Mouse (Mus musculus): ENCODE results near the gene Etl4. TPM values are rescaled to one million over a fixed set of nuclear protein-coding genes. Genes with fewer than 3 reads are reported as not detected.

The Etl4 gene
- 1.5 and 1.6 TPM in 2 replicates for polyA plus RNA-seq (2015; fragmentation: Nextera tagmentation; extraction: Ambion mirVana)

GRCm38 (mm10) chr2:19909171-19909899 is at the start of gene Etl4:
TSS of gene Etl4 (plus strand) at chr2:19909780.
- no peak for DNase-seq
- Histone ChIP-seq H3K27ac (ENCODE audit: low read depth) (no peak within 1 kb of the TSS), H3K36me3 (replicated peaks; ENCODE audit: insufficient read depth, low read length) (no peaks in the 10 kb centered on the region), H3K4me3 (ENCODE audit: low read depth, low read length) (no peak within 1 kb of the TSS), H3K9me3 (ENCODE audit: low read length) (no peaks in the 10 kb centered on the region), H3K4me2 (ENCODE audit: low read depth, low read length) (peak within 1 kb of the TSS; percentile 32; the same call in 1 of the 2 replicates), H3K27me3 (ENCODE audit: insufficient read depth, low read length) (peaks cover 19% of the 10 kb centered on the region), H3K9ac (replicated peaks) (no peak within 1 kb of the TSS), H3K4me1 (ENCODE audit: insufficient read depth) (no peaks in the 10 kb centered on the region)
- no peak for ATAC-seq
- TF ChIP-seq EP300 (IDR thresholded peaks at IDR 0.05; ENCODE audit: low read depth) (no peak), CTCF (IDR thresholded peaks at IDR 0.05; ENCODE audit: low read depth) (no peak; the same call in 1 of the 2 replicates)
- WGBS (ENCODE audit: insufficient replicate concordance), result 1% methylated on average over 31 of the region's 37 CpGs

GRCm38 (mm10) chr2:19869167-19869566 is 40.4 kb upstream of the Etl4 start:
- H3K9ac ChIP-seq (replicated peaks), result no peak overlapping the region
- TF ChIP-seq EP300 (IDR thresholded peaks at IDR 0.05; ENCODE audit: low read depth) (no peak), CTCF (IDR thresholded peaks at IDR 0.05; ENCODE audit: low read depth) (no peak)
- ATAC-seq (no peak), DNase-seq (no peak)
- no peak overlapping the region for H3K4me2 ChIP-seq (ENCODE audit: low read depth, low read length)
- no peaks in the 10 kb centered on the region for H3K9me3 ChIP-seq (ENCODE audit: low read length)
- H3K36me3 ChIP-seq (replicated peaks; ENCODE audit: insufficient read depth, low read length), result no peaks in the 10 kb centered on the region
- H3K27me3 ChIP-seq (ENCODE audit: insufficient read depth, low read length), result no peaks in the 10 kb centered on the region
- H3K27ac ChIP-seq (ENCODE audit: low read depth), result no peak overlapping the region
- H3K4me1 ChIP-seq (ENCODE audit: insufficient read depth), result no peaks in the 10 kb centered on the region
- H3K4me3 ChIP-seq (ENCODE audit: low read depth, low read length), result no peak overlapping the region

DNA sequence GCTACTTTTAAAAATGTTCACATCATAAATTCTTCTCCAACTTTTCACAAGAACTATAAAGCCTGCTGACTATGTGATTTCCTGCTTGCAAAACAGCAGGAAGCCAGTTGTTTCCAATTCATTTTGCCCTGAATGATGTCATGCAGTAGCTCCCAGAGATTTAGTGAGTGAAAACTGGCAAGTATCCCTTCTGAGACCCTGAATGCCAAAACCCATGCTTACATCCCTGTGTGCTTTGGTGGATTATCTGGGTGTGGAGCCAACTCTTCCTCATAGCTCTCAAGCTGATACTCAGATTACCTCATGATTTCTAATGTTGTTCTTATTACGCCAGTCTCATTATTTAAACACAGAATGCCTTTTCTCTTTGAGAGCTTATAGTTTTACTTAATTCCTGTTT is 37.7 kb upstream of the Etl4 start:
- Histone ChIP-seq H3K9me3 (ENCODE audit: low read length) (no peaks in the 10 kb centered on the region), H3K9ac (replicated peaks) (no peak overlapping the region), H3K4me2 (ENCODE audit: low read depth, low read length) (no peak overlapping the region), H3K27ac (ENCODE audit: low read depth) (no peak overlapping the region), H3K4me3 (ENCODE audit: low read depth, low read length) (no peak overlapping the region), H3K36me3 (replicated peaks; ENCODE audit: insufficient read depth, low read length) (no peaks in the 10 kb centered on the region), H3K27me3 (ENCODE audit: insufficient read depth, low read length) (no peaks in the 10 kb centered on the region), H3K4me1 (ENCODE audit: insufficient read depth) (no peaks in the 10 kb centered on the region)
- DNase-seq, result no peak
- ATAC-seq, result no peak
- 74% methylated on average over 1 of the region's 1 CpGs for WGBS (ENCODE audit: insufficient replicate concordance)
- TF ChIP-seq CTCF (IDR thresholded peaks at IDR 0.05; ENCODE audit: low read depth), result no peak
- TF ChIP-seq EP300 (IDR thresholded peaks at IDR 0.05; ENCODE audit: low read depth), result no peak

DNA sequence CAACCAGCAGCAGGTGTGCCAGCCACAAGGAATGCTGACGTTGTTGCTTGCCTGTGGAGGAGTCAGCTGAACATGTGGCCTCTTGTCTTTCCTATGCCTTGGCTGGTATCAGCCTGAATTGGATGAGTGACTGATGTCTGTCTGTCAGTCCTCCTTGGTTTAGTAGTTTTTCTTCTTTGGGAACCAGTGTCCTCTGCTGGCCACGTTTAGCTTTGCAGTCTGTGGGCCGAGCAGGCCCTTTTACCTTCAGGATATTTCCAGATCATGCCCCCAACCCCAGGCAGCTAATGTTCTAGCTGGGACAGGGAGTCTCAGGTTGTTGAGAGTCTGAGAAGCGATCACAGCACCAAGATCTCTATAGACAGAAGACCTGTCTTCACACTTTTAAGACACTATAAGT is 18.7 kb upstream of the Etl4 start:
- H3K9ac ChIP-seq (replicated peaks), result no peak overlapping the region
- H3K4me2 ChIP-seq (ENCODE audit: low read depth, low read length), result no peak overlapping the region
- no peaks in the 10 kb centered on the region for H3K27me3 ChIP-seq (ENCODE audit: insufficient read depth, low read length)
- DNase-seq, result no peak
- H3K27ac ChIP-seq (ENCODE audit: low read depth), result no peak overlapping the region
- 35% methylated on average over 4 of the region's 4 CpGs for WGBS (ENCODE audit: insufficient replicate concordance)
- no peak overlapping the region for H3K4me3 ChIP-seq (ENCODE audit: low read depth, low read length)
- no peaks in the 10 kb centered on the region for H3K4me1 ChIP-seq (ENCODE audit: insufficient read depth)
- no peak for ATAC-seq
- no peak for TF ChIP-seq EP300 (IDR thresholded peaks at IDR 0.05; ENCODE audit: low read depth)
- peak; percentile 49; the same call in 1 of the 2 replicates for TF ChIP-seq CTCF (IDR thresholded peaks at IDR 0.05; ENCODE audit: low read depth)
- H3K36me3 ChIP-seq (replicated peaks; ENCODE audit: insufficient read depth, low read length), result no peaks in the 10 kb centered on the region
- no peaks in the 10 kb centered on the region for H3K9me3 ChIP-seq (ENCODE audit: low read length)

GRCm38 (mm10) chr2:19909900-19910780 is 560 bp downstream of the Etl4 start:
- Histone ChIP-seq H3K27me3 (ENCODE audit: insufficient read depth, low read length) (peaks cover 19% of the 10 kb centered on the region), H3K4me2 (ENCODE audit: low read depth, low read length) (peak overlapping the region; percentile 32; the same call in 1 of the 2 replicates), H3K27ac (ENCODE audit: low read depth) (no peak overlapping the region), H3K36me3 (replicated peaks; ENCODE audit: insufficient read depth, low read length) (no peaks in the 10 kb centered on the region), H3K9ac (replicated peaks) (no peak overlapping the region), H3K4me3 (ENCODE audit: low read depth, low read length) (no peak overlapping the region), H3K9me3 (ENCODE audit: low read length) (no peaks in the 10 kb centered on the region), H3K4me1 (ENCODE audit: insufficient read depth) (no peaks in the 10 kb centered on the region)
- ATAC-seq, result no peak
- TF ChIP-seq EP300 (IDR thresholded peaks at IDR 0.05; ENCODE audit: low read depth) (no peak), CTCF (IDR thresholded peaks at IDR 0.05; ENCODE audit: low read depth) (no peak)
- WGBS (ENCODE audit: insufficient replicate concordance), result 3% methylated on average over 30 of the region's 31 CpGs
- no peak for DNase-seq

GRCm38 (mm10) chr2:19910781-19911175 is 1.2 kb downstream of the Etl4 start:
- Histone ChIP-seq H3K9ac (replicated peaks) (no peak overlapping the region), H3K27me3 (ENCODE audit: insufficient read depth, low read length) (peaks cover 19% of the 10 kb centered on the region), H3K4me3 (ENCODE audit: low read depth, low read length) (no peak overlapping the region), H3K36me3 (replicated peaks; ENCODE audit: insufficient read depth, low read length) (no peaks in the 10 kb centered on the region), H3K4me2 (ENCODE audit: low read depth, low read length) (no peak overlapping the region), H3K27ac (ENCODE audit: low read depth) (no peak overlapping the region), H3K9me3 (ENCODE audit: low read length) (no peaks in the 10 kb centered on the region), H3K4me1 (ENCODE audit: insufficient read depth) (no peaks in the 10 kb centered on the region)
- no peak for ATAC-seq
- whole genome bisulfite sequencing (ENCODE audit: insufficient replicate concordance), result 11% methylated on average over 8 of the region's 8 CpGs
- no peak for DNase-seq
- no peak for TF ChIP-seq CTCF (IDR thresholded peaks at IDR 0.05; ENCODE audit: low read depth)
- no peak for TF ChIP-seq EP300 (IDR thresholded peaks at IDR 0.05; ENCODE audit: low read depth)

Measured in liver, postnatal 0 days (tissue).